Mouse (Mus musculus) myocyte (in vitro differentiated cells): ENCODE measurements around the gene Sept10. TPM values are rescaled to one million over a fixed set of nuclear protein-coding genes. Genes with fewer than 3 reads are reported as not detected.

Experiments used
- H3K27me3 ChIP-seq: one replicate; pipeline ENCODE4 v1.6.1; 2011; ENCODE audit not compliant: control insufficient read depth, insufficient read depth, insufficient read length
- H3K36me3 ChIP-seq: one replicate; pipeline ENCODE4 v1.6.1; 2011; ENCODE audit not compliant: control insufficient read depth, insufficient read depth
- H3K4me2 ChIP-seq: one replicate; pipeline ENCODE4 v1.6.1; 2011; ENCODE audit warnings: low read depth, control low read depth
- H3K4me3 ChIP-seq: one replicate; pipeline ENCODE4 v1.5.1; 2011; ENCODE audit warnings: mild to moderate bottlenecking, control low read depth, moderate library complexity
- H3K79me2 ChIP-seq: one replicate; pipeline ENCODE4 v1.6.1; 2011; ENCODE audit not compliant: control insufficient read depth, insufficient read depth
- H3ac ChIP-seq: one replicate; pipeline ENCODE4 v1.6.1; 2011; ENCODE audit not compliant: control insufficient read depth, insufficient read length
- CEBPB ChIP-seq: IDR thresholded peaks from 2 replicates; pipeline ENCODE4 v1.6.1; 2011; ENCODE audit warnings: mild to moderate bottlenecking, moderate library complexity; ENCODE audit not compliant: poor library complexity, insufficient read depth, severe bottlenecking
- E2F4 ChIP-seq: IDR thresholded peaks from one replicate; pipeline ENCODE4 v1.6.1; 2011; ENCODE audit warnings: mild to moderate bottlenecking, control low read depth, moderate library complexity; ENCODE audit not compliant: insufficient read depth
- MAX ChIP-seq: IDR thresholded peaks from one replicate; pipeline ENCODE4 v1.6.1; 2011; ENCODE audit warnings: low read depth, mild to moderate bottlenecking, control low read depth
- MYOD1 ChIP-seq, 3 experiments: IDR thresholded peaks; one replicate each; pipeline ENCODE4 v1.6.1; 2011; ENCODE audit warnings: control low read depth in 2 of 3, low read depth in 2 of 3, mild to moderate bottlenecking in 2 of 3, moderate library complexity in 1 of 3; ENCODE audit not compliant: insufficient read length in 2 of 3, control insufficient read depth in 1 of 3
- MYOG ChIP-seq, 3 experiments: IDR thresholded peaks; one replicate each; pipeline ENCODE4 v1.6.1; 2011; ENCODE audit warnings: control low read depth in 2 of 3, low read depth in 2 of 3, mild to moderate bottlenecking in 2 of 3; ENCODE audit not compliant: insufficient read length in 2 of 3, control insufficient read depth in 1 of 3, insufficient read depth in 1 of 3
- POLR2A ChIP-seq: IDR thresholded peaks from one replicate; pipeline ENCODE4 v1.6.1; 2011; ENCODE audit warnings: low read depth, mild to moderate bottlenecking, control low read depth, moderate library complexity; ENCODE audit not compliant: insufficient read length
- POLR2AphosphoS2 ChIP-seq: IDR thresholded peaks from one replicate; pipeline ENCODE4 v1.6.1; 2011; ENCODE audit warnings: low read depth, control low read depth; ENCODE audit not compliant: insufficient read length
- REST ChIP-seq: IDR thresholded peaks from one replicate; pipeline ENCODE4 v1.6.1; 2011; ENCODE audit warnings: mild to moderate bottlenecking, control low read depth, moderate library complexity; ENCODE audit not compliant: insufficient read depth, insufficient read length
- SRF ChIP-seq: IDR thresholded peaks from one replicate; pipeline ENCODE4 v1.6.1; 2011; ENCODE audit warnings: low read depth; ENCODE audit not compliant: control insufficient read depth, insufficient read length
- TCF12 ChIP-seq: IDR thresholded peaks from one replicate; pipeline ENCODE4 v1.6.1; 2011; ENCODE audit warnings: mild to moderate bottlenecking, control low read depth; ENCODE audit not compliant: poor library complexity, insufficient read depth, severe bottlenecking
- TCF3 ChIP-seq: IDR thresholded peaks from one replicate; pipeline ENCODE4 v1.6.1; 2011; ENCODE audit warnings: low read depth, control low read depth; ENCODE audit not compliant: insufficient read length
- USF1 ChIP-seq: IDR thresholded peaks from one replicate; pipeline ENCODE4 v1.6.1; 2011; ENCODE audit warnings: low read depth, mild to moderate bottlenecking, control low read depth, moderate library complexity
- polyA plus RNA-seq: library from polyadenylated mRNA; unstranded; fragments of >200 nt; fragmentation: generic; extraction: Trizol; gene quantifications from one replicate; pipeline ENCODE4 v1.2.1, GENCODE M21; 2012; ENCODE audit warnings: missing spikeins

Sept10 gene
- polyA plus RNA-seq, 1 experiment, result 16.9 TPM

- no peak overlapping the region for H3K4me2 ChIP-seq
- TF ChIP-seq POLR2A (no peak), E2F4 (no peak), MAX (no peak), TCF12 (no peak), SRF (no peak), USF1 (no peak), TCF3 (no peak), POLR2AphosphoS2 (no peak), MYOD1 (IDR thresholded peaks at IDR 0.05; ENCODE audit: control insufficient read depth in 1 of 3, insufficient read length in 2 of 3, low read depth in 2 of 3) (no peak), MYOG (IDR thresholded peaks at IDR 0.05; ENCODE audit: control insufficient read depth in 1 of 3, insufficient read depth in 1 of 3, insufficient read length in 2 of 3, low read depth in 2 of 3) (no peak), REST (no peak)
- peaks cover 8% of the 10 kb centered on the region for H3K79me2 ChIP-seq
- no peaks in the 10 kb centered on the region for H3K27me3 ChIP-seq
- no peak overlapping the region for H3ac ChIP-seq
- peaks cover 3% of the 10 kb centered on the region for H3K36me3 ChIP-seq
- H3K4me3 ChIP-seq, result no peak overlapping the region
Observed at GRCm38 (mm10) chr10:59229205-59229820, 7.7 kb upstream of the Sept10 start.

GRCm38 (mm10) chr10:59225137-59225536, 3.5 kb upstream of the Sept10 start:
- no peak overlapping the region for H3ac ChIP-seq
- H3K4me3 ChIP-seq, result no peak overlapping the region
- H3K36me3 ChIP-seq, result peaks cover 3% of the 10 kb centered on the region
- TF ChIP-seq USF1 (no peak), MAX (no peak), POLR2AphosphoS2 (no peak), TCF12 (no peak), E2F4 (no peak)
- no peak overlapping the region for H3K4me2 ChIP-seq
- no peaks in the 10 kb centered on the region for H3K27me3 ChIP-seq
- H3K79me2 ChIP-seq, result peaks cover 38% of the 10 kb centered on the region

GRCm38 (mm10) chr10:59223890-59224289, 2.2 kb upstream of the Sept10 start:
- TF ChIP-seq MYOG (IDR thresholded peaks at IDR 0.05; ENCODE audit: control insufficient read depth in 1 of 3, insufficient read depth in 1 of 3, insufficient read length in 2 of 3, low read depth in 2 of 3), result no peak
- no peak for TF ChIP-seq MYOD1 (IDR thresholded peaks at IDR 0.05; ENCODE audit: control insufficient read depth in 1 of 3, insufficient read length in 2 of 3, low read depth in 2 of 3)
- no peak for TF ChIP-seq POLR2AphosphoS2
- no peak for TF ChIP-seq E2F4
- no peak for TF ChIP-seq POLR2A
- TF ChIP-seq CEBPB, result no peak
- no peak for TF ChIP-seq TCF3
- no peak for TF ChIP-seq TCF12
- TF ChIP-seq USF1, result no peak
- TF ChIP-seq REST, result no peak
- TF ChIP-seq SRF, result no peak
- no peak for TF ChIP-seq MAX
- peak overlapping the region; percentile 95 for H3K4me2 ChIP-seq
- no peak overlapping the region for H3ac ChIP-seq
- H3K36me3 ChIP-seq, result peaks cover 3% of the 10 kb centered on the region
- no peaks in the 10 kb centered on the region for H3K27me3 ChIP-seq
- H3K79me2 ChIP-seq, result peaks cover 51% of the 10 kb centered on the region
- peak overlapping the region; percentile 90 for H3K4me3 ChIP-seq

GRCm38 (mm10) chr10:59223301-59223700, 1.7 kb upstream of the Sept10 start:
- TF ChIP-seq MAX (no peak), TCF12 (no peak), E2F4 (no peak), POLR2AphosphoS2 (no peak), CEBPB (no peak), MYOG (IDR thresholded peaks at IDR 0.05; ENCODE audit: control insufficient read depth in 1 of 3, insufficient read depth in 1 of 3, insufficient read length in 2 of 3, low read depth in 2 of 3) (no peak), REST (no peak), MYOD1 (IDR thresholded peaks at IDR 0.05; ENCODE audit: control insufficient read depth in 1 of 3, insufficient read length in 2 of 3, low read depth in 2 of 3) (no peak), POLR2A (no peak), USF1 (no peak), SRF (no peak), TCF3 (no peak)
- H3K4me2 ChIP-seq, result peak overlapping the region; percentile 95
- H3K27me3 ChIP-seq, result no peaks in the 10 kb centered on the region
- peak overlapping the region; percentile 76 for H3ac ChIP-seq
- H3K36me3 ChIP-seq, result peaks cover 3% of the 10 kb centered on the region
- H3K4me3 ChIP-seq, result peak overlapping the region; percentile 90
- peaks cover 57% of the 10 kb centered on the region for H3K79me2 ChIP-seq
